ENCODE assay signal across 9 mouse cellular contexts in the genomic region with DNA sequence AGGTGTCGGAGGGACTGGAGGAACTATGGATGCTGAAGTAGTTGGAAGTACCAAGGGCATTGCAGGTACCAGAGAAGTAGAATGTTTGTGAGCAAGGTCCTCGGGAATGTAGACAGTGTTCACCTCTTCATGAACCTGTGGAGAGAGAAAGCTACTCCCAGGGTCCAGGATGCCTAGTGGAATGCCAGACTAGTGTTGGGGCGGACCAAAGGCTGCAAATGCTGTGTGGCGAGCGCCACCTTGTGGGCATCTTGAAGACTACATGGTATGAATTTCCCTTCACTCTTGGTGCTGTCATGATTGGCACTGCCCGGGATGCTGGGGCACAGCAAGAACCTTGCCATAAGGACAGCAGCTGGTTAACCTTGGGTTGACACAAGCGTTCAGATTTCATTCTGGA. TPM values are rescaled to one million over a fixed set of nuclear protein-coding genes. Genes with fewer than 3 reads are reported as not detected.
DNase-seq lines count a peak whose midpoint lies in the region; ATAC-seq and TF ChIP-seq lines count a peak whose summit lies in the region.
"Had no signal": no experiment of that assay in that cellular context is flagged by ENCODE, and none has a peak within 500 bp of the region (broad histone marks: within the 10 kb centered on the region; RNA-seq: fewer than 3 reads in every experiment).

No protein-coding gene starts in this region.

- no peaks in the 10 kb centered on the region for H3K36me3 ChIP-seq in ES-E14 (ENCODE audit: control insufficient read depth, insufficient read depth, low read length, poor library complexity, severe bottlenecking)
- no peaks in the 10 kb centered on the region for H3K36me3 ChIP-seq in embryonic facial prominence, embryonic 11.5 days (replicated peaks; ENCODE audit: control insufficient read depth, insufficient read depth, low read depth, low read length)
- H3K36me3 ChIP-seq in liver, embryonic 14.5 days (replicated peaks; ENCODE audit: control insufficient read depth, insufficient read depth, low read depth), result no peaks in the 10 kb centered on the region
- H3K36me3 ChIP-seq: limb, embryonic 15.5 days had no signal

- TF ChIP-seq CTCF in liver, embryonic 14.5 days (IDR thresholded peaks at IDR 0.05; ENCODE audit: low read depth), result peak; percentile 92

- TF ChIP-seq EP300 in liver, embryonic 14.5 days (IDR thresholded peaks at IDR 0.05; ENCODE audit: low read depth), result no peak

- peak; percentile 71 for DNase-seq in ES-E14 (ENCODE audit: low read depth, low spot score)
- peak; percentile 41 to 57 for DNase-seq in adrenal gland, postnatal 4 days (ENCODE audit: low spot score in 2 of 2)
- peak; percentile 87 for DNase-seq in embryonic facial prominence, embryonic 11.5 days (ENCODE audit: low spot score)
- DNase-seq in heart, postnatal 14 days, result peak; percentile 71 to 80
- DNase-seq in kidney, postnatal 25 days, result peak; percentile 61 to 65
- DNase-seq in liver, embryonic 14.5 days (ENCODE audit: low read depth in 3 of 3, low spot score in 3 of 3), result peak; percentile 23 to 32 (median 30)
- DNase-seq in urinary bladder, postnatal 14 days (ENCODE audit: low spot score), result peak; percentile 62

- 12% methylated on average over 7 of the region's 7 CpGs for WGBS in embryonic facial prominence, embryonic 11.5 days
- WGBS in liver, embryonic 14.5 days (ENCODE audit: insufficient replicate concordance), result 10% methylated on average over 7 of the region's 7 CpGs

- H3K4me1 ChIP-seq in ES-E14 (ENCODE audit: control insufficient read depth in 2 of 2, insufficient read depth in 2 of 2, low read length in 2 of 2, poor library complexity in 1 of 2), result peaks cover 0 to 14% of the 10 kb centered on the region in 2 experiments; a peak in 1 of 4 replicates
- H3K4me1 ChIP-seq in embryonic facial prominence, embryonic 11.5 days (ENCODE audit: control insufficient read depth, insufficient read depth, low read length), result no peaks in the 10 kb centered on the region
- H3K4me1 ChIP-seq in liver, embryonic 14.5 days (replicated peaks; ENCODE audit: control insufficient read depth in 2 of 2, insufficient read depth in 2 of 2, low read length in 1 of 2), result no peaks in the 10 kb centered on the region

- peaks cover 52% of the 10 kb centered on the region for H3K27me3 ChIP-seq in embryonic facial prominence, embryonic 11.5 days (ENCODE audit: control insufficient read depth, insufficient read depth, low read length)
- peaks cover 45% of the 10 kb centered on the region for H3K27me3 ChIP-seq in liver, embryonic 14.5 days (ENCODE audit: control insufficient read depth, insufficient read depth, low read length)

- no peaks in the 10 kb centered on the region for H3K9me3 ChIP-seq in ES-E14 (ENCODE audit: control insufficient read depth, insufficient read depth, low read depth, low read length)
- H3K9me3 ChIP-seq in embryonic facial prominence, embryonic 11.5 days (replicated peaks; ENCODE audit: control insufficient read depth, low read length), result no peaks in the 10 kb centered on the region
- H3K9me3 ChIP-seq in liver, embryonic 14.5 days (ENCODE audit: control insufficient read depth, low read length), result no peaks in the 10 kb centered on the region
- H3K9me3 ChIP-seq: limb, embryonic 15.5 days had no signal

- in situ Hi-C loops in ES-E14 (cut with MboI; ENCODE audit: low sequenced_read_pairs in 2 of 2, unreplicated experiment in 2 of 2), result loop anchor here (5.0 to 10.0 kb wide), 2 partner anchors 100 to 103 kb away; no protein-coding TSS in a partner anchor

- intact Hi-C loops in heart, postnatal 14 days (cut with DNase I), result loop anchor here (1.0 to 5.0 kb wide), 3 partner anchors 48 to 223 kb away; no protein-coding TSS in a partner anchor

- no peak overlapping the region for H3K4me3 ChIP-seq in ES-E14 (ENCODE audit: insufficient read depth in 1 of 2, low read depth in 1 of 2, low read length in 2 of 2, poor library complexity in 1 of 2, severe bottlenecking in 1 of 2)
- no peak overlapping the region for H3K4me3 ChIP-seq in embryonic facial prominence, embryonic 11.5 days (ENCODE audit: low read depth, low read length)
- H3K4me3 ChIP-seq in liver, embryonic 14.5 days (ENCODE audit: insufficient read depth in 1 of 2, low read depth in 2 of 2, low read length in 2 of 2), result no peak overlapping the region
- H3K4me3 ChIP-seq: limb, embryonic 15.5 days had no signal

- H3K9ac ChIP-seq in ES-E14 (ENCODE audit: insufficient read depth, low read depth, low read length, poor library complexity, severe bottlenecking), result no peak overlapping the region
- no peak overlapping the region for H3K9ac ChIP-seq in embryonic facial prominence, embryonic 11.5 days (replicated peaks; ENCODE audit: low read length)
- H3K9ac ChIP-seq in liver, embryonic 14.5 days (replicated peaks), result no peak overlapping the region
- H3K9ac ChIP-seq: limb, embryonic 15.5 days had no signal

- H3K27ac ChIP-seq in ES-E14 (ENCODE audit: insufficient read depth, low read depth, low read length, poor library complexity, severe bottlenecking), result no peak overlapping the region
- H3K27ac ChIP-seq in embryonic facial prominence, embryonic 11.5 days (replicated peaks; ENCODE audit: low read depth, low read length), result no peak overlapping the region
- no peak overlapping the region for H3K27ac ChIP-seq in liver, embryonic 14.5 days
- H3K27ac ChIP-seq: limb, embryonic 15.5 days had no signal

- H3K4me2 ChIP-seq in embryonic facial prominence, embryonic 11.5 days (ENCODE audit: low read depth, low read length), result no peak overlapping the region
- no peak overlapping the region for H3K4me2 ChIP-seq in liver, embryonic 14.5 days (ENCODE audit: low read depth)
- H3K4me2 ChIP-seq: limb, embryonic 15.5 days had no signal

- ATAC-seq in embryonic facial prominence, embryonic 11.5 days (replicated peaks; ENCODE audit: insufficient number of reproducible peaks, low FRiP score, low TSS enrichment, low read depth), result no peak
- ATAC-seq in liver, embryonic 14.5 days (ENCODE audit: insufficient read depth), result no peak
- peak; percentile 21; the same call in 1 of the 2 replicates for ATAC-seq in neutrophil, adult 5-6 weeks (ENCODE audit: extremely low read depth, insufficient number of reproducible peaks, low FRiP score, poor library complexity, severe bottlenecking)

TF ChIP-seq in ES-E14, 5 proteins besides CTCF, POLR2A, EP300 and RAD21:
- no peak for TF ChIP-seq ZNF384 (IDR thresholded peaks at IDR 0.05; ENCODE audit: low read depth, low read length)
- TF ChIP-seq ZC3H11A (IDR thresholded peaks at IDR 0.05; ENCODE audit: borderline replicate concordance, low read depth, low read length), result peak; percentile 81

RNA-seq across cellular contexts. Expression of gene Rhcg, which starts 22.6 kb away (rescaled TPM):
- total RNA-seq in ES-E14 (2012; rRNA removed), result 1.0 and 1.5 TPM in 2 replicates
- 10 to 100 TPM in 1 of 2 experiments, 1 to 10 TPM in 1; 1.7 to 12.8 TPM for total RNA-seq in adrenal gland, postnatal 4 days (2021)
- polyA plus RNA-seq in embryonic facial prominence, embryonic 11.5 days (2014; fragmentation: Nextera tagmentation; extraction: Ambion mirVana), result 0.53 and 0.67 TPM in 2 replicates
- not detected for total RNA-seq in heart, postnatal 14 days (2021)
- polyA plus RNA-seq in liver, embryonic 14.5 days (2012; rRNA removed), result 0.03 TPM in 2 replicates
- not detected in 2 replicates for polyA plus RNA-seq in liver, embryonic 14.5 days (2014; fragmentation: Nextera tagmentation; extraction: Ambion mirVana)
- total RNA-seq in neutrophil, adult 5-6 weeks (2017), result not detected in 2 replicates
- polyA plus RNA-seq: limb, embryonic 15.5 days had no signal

Comparison
In these comparisons a context has a peak if more than half of its experiments do, and no peak if none do; other contexts are left out.
1. DNase-seq: peak in every context shown above with its lines; median percentile 87 in embryonic facial prominence, embryonic 11.5 days; 76 in heart, postnatal 14 days; 71 in ES-E14; 63 in kidney, postnatal 25 days; 62 in urinary bladder, postnatal 14 days; 49 in adrenal gland, postnatal 4 days; 30 in liver, embryonic 14.5 days.